Mouse (Mus musculus) myocyte (in vitro differentiated cells): ENCODE data around the gene Llgl1. TPM values are rescaled to one million over a fixed set of nuclear protein-coding genes. Genes with fewer than 3 reads are reported as not detected.

ENCODE experiments used
- H3K27me3 ChIP-seq: one replicate; pipeline ENCODE4 v1.6.1; 2011; ENCODE audit not compliant: control insufficient read depth, insufficient read depth, insufficient read length
- H3K36me3 ChIP-seq: one replicate; pipeline ENCODE4 v1.6.1; 2011; ENCODE audit not compliant: control insufficient read depth, insufficient read depth
- H3K4me2 ChIP-seq: one replicate; pipeline ENCODE4 v1.6.1; 2011; ENCODE audit warnings: low read depth, control low read depth
- H3K4me3 ChIP-seq: one replicate; pipeline ENCODE4 v1.5.1; 2011; ENCODE audit warnings: mild to moderate bottlenecking, control low read depth, moderate library complexity
- H3K79me2 ChIP-seq: one replicate; pipeline ENCODE4 v1.6.1; 2011; ENCODE audit not compliant: control insufficient read depth, insufficient read depth
- H3ac ChIP-seq: one replicate; pipeline ENCODE4 v1.6.1; 2011; ENCODE audit not compliant: control insufficient read depth, insufficient read length
- CEBPB ChIP-seq: IDR thresholded peaks from 2 replicates; pipeline ENCODE4 v1.6.1; 2011; ENCODE audit warnings: mild to moderate bottlenecking, moderate library complexity; ENCODE audit not compliant: poor library complexity, insufficient read depth, severe bottlenecking
- E2F4 ChIP-seq: IDR thresholded peaks from one replicate; pipeline ENCODE4 v1.6.1; 2011; ENCODE audit warnings: mild to moderate bottlenecking, control low read depth, moderate library complexity; ENCODE audit not compliant: insufficient read depth
- MAX ChIP-seq: IDR thresholded peaks from one replicate; pipeline ENCODE4 v1.6.1; 2011; ENCODE audit warnings: low read depth, mild to moderate bottlenecking, control low read depth
- MYOD1 ChIP-seq, 3 experiments: IDR thresholded peaks; one replicate each; pipeline ENCODE4 v1.6.1; 2011; ENCODE audit warnings: control low read depth in 2 of 3, low read depth in 2 of 3, mild to moderate bottlenecking in 2 of 3, moderate library complexity in 1 of 3; ENCODE audit not compliant: insufficient read length in 2 of 3, control insufficient read depth in 1 of 3
- MYOG ChIP-seq, 3 experiments: IDR thresholded peaks; one replicate each; pipeline ENCODE4 v1.6.1; 2011; ENCODE audit warnings: control low read depth in 2 of 3, low read depth in 2 of 3, mild to moderate bottlenecking in 2 of 3; ENCODE audit not compliant: insufficient read length in 2 of 3, control insufficient read depth in 1 of 3, insufficient read depth in 1 of 3
- POLR2A ChIP-seq: IDR thresholded peaks from one replicate; pipeline ENCODE4 v1.6.1; 2011; ENCODE audit warnings: low read depth, mild to moderate bottlenecking, control low read depth, moderate library complexity; ENCODE audit not compliant: insufficient read length
- POLR2AphosphoS2 ChIP-seq: IDR thresholded peaks from one replicate; pipeline ENCODE4 v1.6.1; 2011; ENCODE audit warnings: low read depth, control low read depth; ENCODE audit not compliant: insufficient read length
- REST ChIP-seq: IDR thresholded peaks from one replicate; pipeline ENCODE4 v1.6.1; 2011; ENCODE audit warnings: mild to moderate bottlenecking, control low read depth, moderate library complexity; ENCODE audit not compliant: insufficient read depth, insufficient read length
- SRF ChIP-seq: IDR thresholded peaks from one replicate; pipeline ENCODE4 v1.6.1; 2011; ENCODE audit warnings: low read depth; ENCODE audit not compliant: control insufficient read depth, insufficient read length
- TCF12 ChIP-seq: IDR thresholded peaks from one replicate; pipeline ENCODE4 v1.6.1; 2011; ENCODE audit warnings: mild to moderate bottlenecking, control low read depth; ENCODE audit not compliant: poor library complexity, insufficient read depth, severe bottlenecking
- TCF3 ChIP-seq: IDR thresholded peaks from one replicate; pipeline ENCODE4 v1.6.1; 2011; ENCODE audit warnings: low read depth, control low read depth; ENCODE audit not compliant: insufficient read length
- USF1 ChIP-seq: IDR thresholded peaks from one replicate; pipeline ENCODE4 v1.6.1; 2011; ENCODE audit warnings: low read depth, mild to moderate bottlenecking, control low read depth, moderate library complexity
- polyA plus RNA-seq: library from polyadenylated mRNA; unstranded; fragments of >200 nt; fragmentation: generic; extraction: Trizol; gene quantifications from one replicate; pipeline ENCODE4 v1.2.1, GENCODE M21; 2012; ENCODE audit warnings: missing spikeins

The Llgl1 gene
- polyA plus RNA-seq, 1 experiment, result 33.4 TPM

- Histone ChIP-seq H3K36me3 (peaks cover 4% of the 10 kb centered on the region), H3K79me2 (no peaks in the 10 kb centered on the region), H3K4me3 (no peak overlapping the region), H3K27me3 (no peaks in the 10 kb centered on the region), H3ac (no peak overlapping the region), H3K4me2 (no peak overlapping the region)
- TF ChIP-seq E2F4 (no peak), MYOD1 (IDR thresholded peaks at IDR 0.05; ENCODE audit: control insufficient read depth in 1 of 3, insufficient read length in 2 of 3, low read depth in 2 of 3) (no peak), REST (no peak), CEBPB (no peak), MAX (no peak), TCF12 (no peak), SRF (no peak), POLR2A (no peak), TCF3 (no peak), POLR2AphosphoS2 (no peak)
These were observed 37.9 kb downstream of the Llgl1 start for GRCm38 (mm10) chr11:60737450-60737849.

- Histone ChIP-seq H3ac (no peak overlapping the region), H3K4me3 (no peak overlapping the region), H3K79me2 (no peaks in the 10 kb centered on the region), H3K27me3 (no peaks in the 10 kb centered on the region), H3K4me2 (no peak overlapping the region), H3K36me3 (no peaks in the 10 kb centered on the region)
- TF ChIP-seq POLR2AphosphoS2 (no peak), E2F4 (no peak), MAX (no peak), MYOD1 (IDR thresholded peaks at IDR 0.05; ENCODE audit: control insufficient read depth in 1 of 3, insufficient read length in 2 of 3, low read depth in 2 of 3) (no peak), POLR2A (no peak), REST (no peak), TCF12 (no peak), CEBPB (no peak), MYOG (IDR thresholded peaks at IDR 0.05; ENCODE audit: control insufficient read depth in 1 of 3, insufficient read depth in 1 of 3, insufficient read length in 2 of 3, low read depth in 2 of 3) (no peak), SRF (no peak), USF1 (no peak), TCF3 (no peak)
These were observed 40.8 kb downstream of the Llgl1 start for GRCm38 (mm10) chr11:60740321-60740720.

- H3ac ChIP-seq, result no peak overlapping the region
- H3K36me3 ChIP-seq, result peaks cover 28% of the 10 kb centered on the region
- no peak for TF ChIP-seq E2F4
- no peak overlapping the region for H3K4me3 ChIP-seq
- H3K79me2 ChIP-seq, result no peaks in the 10 kb centered on the region
- no peaks in the 10 kb centered on the region for H3K27me3 ChIP-seq
- H3K4me2 ChIP-seq, result no peak overlapping the region
These were observed 56.0 kb downstream of the Llgl1 start for GRCm38 (mm10) chr11:60755570-60755969.

GRCm38 (mm10) chr11:60761681-60762080, 62.2 kb downstream of the Llgl1 start:
- Histone ChIP-seq H3K4me3 (no peak overlapping the region), H3K79me2 (no peaks in the 10 kb centered on the region), H3ac (no peak overlapping the region), H3K36me3 (peaks cover 13% of the 10 kb centered on the region), H3K27me3 (no peaks in the 10 kb centered on the region), H3K4me2 (no peak overlapping the region)
- no peak for TF ChIP-seq USF1
- no peak for TF ChIP-seq POLR2AphosphoS2
- TF ChIP-seq MYOG (IDR thresholded peaks at IDR 0.05; ENCODE audit: control insufficient read depth in 1 of 3, insufficient read depth in 1 of 3, insufficient read length in 2 of 3, low read depth in 2 of 3), result no peak
- TF ChIP-seq E2F4, result no peak
- TF ChIP-seq REST, result no peak
- TF ChIP-seq CEBPB, result no peak
- no peak for TF ChIP-seq MYOD1 (IDR thresholded peaks at IDR 0.05; ENCODE audit: control insufficient read depth in 1 of 3, insufficient read length in 2 of 3, low read depth in 2 of 3)
- TF ChIP-seq TCF12, result no peak
- TF ChIP-seq SRF, result no peak
- TF ChIP-seq POLR2A, result no peak
- TF ChIP-seq TCF3, result no peak
- no peak for TF ChIP-seq MAX

Other genes with a start within 250 kb of the Llgl1 start
- 63.1 TPM for gene Drg2, start 245.1 kb upstream of the Llgl1 start, polyA plus RNA-seq
- not detected for gene Myo15, start 230.4 kb upstream of the Llgl1 start, polyA plus RNA-seq
- 23.5 TPM for gene Alkbh5, start 163.3 kb upstream of the Llgl1 start, polyA plus RNA-seq
- 247 TPM for gene Flii, start 27.5 kb downstream of the Llgl1 start, polyA plus RNA-seq
- 49.7 TPM for gene Mief2, start 28.7 kb downstream of the Llgl1 start, polyA plus RNA-seq
- 5.7 TPM for gene Top3a, start 77.6 kb downstream of the Llgl1 start, polyA plus RNA-seq
- gene Smcr8, start 77.8 kb downstream of the Llgl1 start, polyA plus RNA-seq, result 9.2 TPM
- gene Shmt1, start 112.0 kb downstream of the Llgl1 start, polyA plus RNA-seq, result 6.6 TPM
- gene Dhrs7b, start 130.9 kb downstream of the Llgl1 start, polyA plus RNA-seq, result 51.2 TPM
- 68.7 TPM for gene Tmem11, start 179.5 kb downstream of the Llgl1 start, polyA plus RNA-seq
- 20.0 TPM for gene Natd1, start 215.0 kb downstream of the Llgl1 start, polyA plus RNA-seq
- gene Map2k3, start 232.3 kb downstream of the Llgl1 start, polyA plus RNA-seq, result 68.5 TPM